Mouse (Mus musculus) embryonic facial prominence, embryonic 12.5 days (tissue): ENCODE results near the gene Rabep2. TPM values are rescaled to one million over a fixed set of nuclear protein-coding genes. Genes with fewer than 3 reads are reported as not detected.

Experiments
- ATAC-seq: fragments of 200-750 bp; cut with Nextera tagmentation; 2 replicates; pipeline ENCODE4 v1.8.0; 2017; ENCODE audit not compliant: insufficient number of reproducible peaks, insufficient read depth, low FRiP score, low TSS enrichment
- H3K27ac ChIP-seq: fragments of 300-500 bp; sonication (generic); 2 replicates; pipeline ENCODE4 v1.5.1; 2016; ENCODE audit warnings: mild to moderate bottlenecking
- H3K27me3 ChIP-seq: fragments of 300-500 bp; sonication (generic); 2 replicates; pipeline ENCODE4 v1.6.1; 2016; ENCODE audit warnings: mild to moderate bottlenecking, moderate library complexity
- H3K36me3 ChIP-seq: fragments of 300-500 bp; sonication (generic); 2 replicates; pipeline ENCODE4 v1.6.1; 2016; ENCODE audit warnings: mild to moderate bottlenecking
- H3K4me1 ChIP-seq: fragments of 300-500 bp; sonication (generic); 2 replicates; pipeline ENCODE4 v1.6.1; 2016
- H3K4me2 ChIP-seq: fragments of 300-500 bp; sonication (generic); replicated peaks from 2 replicates; pipeline ENCODE4 v1.6.1; 2016; ENCODE audit warnings: mild to moderate bottlenecking, moderate library complexity
- H3K4me3 ChIP-seq: fragments of 300-500 bp; sonication (generic); 2 replicates; pipeline ENCODE4 v1.5.1; 2016; ENCODE audit warnings: mild to moderate bottlenecking
- H3K9ac ChIP-seq: fragments of 300-500 bp; sonication (generic); 2 replicates; pipeline ENCODE4 v1.6.1; 2016; ENCODE audit warnings: mild to moderate bottlenecking, moderate library complexity
- H3K9me3 ChIP-seq: fragments of 300-500 bp; sonication (generic); 2 replicates; pipeline ENCODE4 v1.6.1; 2016; ENCODE audit warnings: mild to moderate bottlenecking, moderate library complexity
- WGBS: fragments of 180-500 bp; shearing (Covaris S2); methylation state at CpG from one replicate; pipeline ENCODE4 v1.1.7; 2016; 5-methylcytosine and 5-hydroxymethylcytosine counted together
- polyA plus RNA-seq: library from polyadenylated mRNA; unstranded; fragments of >200 nt; fragmentation: Nextera tagmentation; extraction: Ambion mirVana; gene quantifications from 2 replicates; pipeline ENCODE4 v1.2.1, GENCODE M21; 2016

The Rabep2 gene
- polyA plus RNA-seq, 1 experiment from 2014 or later: 35.3 TPM

- Histone ChIP-seq H3K9ac (no peak overlapping the region), H3K4me3 (no peak overlapping the region), H3K27ac (peak overlapping the region; percentile 38; the same call in 1 of the 2 replicates), H3K27me3 (no peaks in the 10 kb centered on the region), H3K4me1 (peaks cover 9% of the 10 kb centered on the region), H3K36me3 (peaks cover 51% of the 10 kb centered on the region), H3K4me2 (no peak overlapping the region), H3K9me3 (no peaks in the 10 kb centered on the region)
- no peak for ATAC-seq
- 53% methylated on average over 9 of the region's 9 CpGs for WGBS
These were observed 37.6 kb downstream of the Rabep2 start for GRCm38 (mm10) chr7:126466116-126466515.

- H3K27me3 ChIP-seq: no peaks in the 10 kb centered on the region
- no peak overlapping the region for H3K9ac ChIP-seq
- 0 out of 2 replicates have a peak overlapping the region, but pooled peaks have one; percentile 38 for H3K27ac ChIP-seq
- peaks cover 9% of the 10 kb centered on the region for H3K4me1 ChIP-seq
- no peak for ATAC-seq
- H3K4me2 ChIP-seq: no peak overlapping the region
- H3K4me3 ChIP-seq: no peak overlapping the region
- WGBS: 92% methylated on average over 5 of the region's 5 CpGs
- H3K9me3 ChIP-seq: no peaks in the 10 kb centered on the region
- H3K36me3 ChIP-seq: peaks cover 57% of the 10 kb centered on the region
These were observed 38.1 kb downstream of the Rabep2 start for GRCm38 (mm10) chr7:126466707-126467106.

GRCm38 (mm10) chr7:126467271-126467670 lies 38.7 kb downstream of the Rabep2 start:
- Histone ChIP-seq H3K4me3 (no peak overlapping the region), H3K27ac (no peak overlapping the region), H3K4me1 (peaks cover 9% of the 10 kb centered on the region), H3K9me3 (no peaks in the 10 kb centered on the region), H3K4me2 (no peak overlapping the region), H3K36me3 (peaks cover 62% of the 10 kb centered on the region), H3K9ac (no peak overlapping the region), H3K27me3 (no peaks in the 10 kb centered on the region)
- no peak for ATAC-seq
- WGBS: 70% methylated on average over 5 of the region's 5 CpGs

- Histone ChIP-seq H3K9me3 (no peaks in the 10 kb centered on the region), H3K4me3 (no peak overlapping the region), H3K27me3 (no peaks in the 10 kb centered on the region), H3K27ac (no peak overlapping the region), H3K9ac (no peak overlapping the region), H3K4me1 (peaks cover 4% of the 10 kb centered on the region), H3K36me3 (peaks cover 69% of the 10 kb centered on the region), H3K4me2 (no peak overlapping the region)
- WGBS: 90% methylated on average over 18 of the region's 18 CpGs
- no peak for ATAC-seq
These were observed 39.5 kb downstream of the Rabep2 start for GRCm38 (mm10) chr7:126467834-126468627.

- no peak for ATAC-seq
- H3K9me3 ChIP-seq: no peaks in the 10 kb centered on the region
- H3K36me3 ChIP-seq: peaks cover 69% of the 10 kb centered on the region
- 75% methylated on average over 6 of the region's 6 CpGs for WGBS
- H3K4me1 ChIP-seq: peaks cover 13% of the 10 kb centered on the region
- no peaks in the 10 kb centered on the region for H3K27me3 ChIP-seq
- H3K27ac ChIP-seq: no peak overlapping the region
- H3K9ac ChIP-seq: no peak overlapping the region
- H3K4me2 ChIP-seq: no peak overlapping the region
- H3K4me3 ChIP-seq: no peak overlapping the region
These were observed 41.5 kb downstream of the Rabep2 start for GRCm38 (mm10) chr7:126470077-126470476.

GRCm38 (mm10) chr7:126471361-126471760 lies 42.8 kb downstream of the Rabep2 start:
- WGBS: 93% methylated on average over 5 of the region's 5 CpGs
- Histone ChIP-seq H3K36me3 (peaks cover 65% of the 10 kb centered on the region), H3K27ac (no peak overlapping the region), H3K27me3 (no peaks in the 10 kb centered on the region), H3K9me3 (no peaks in the 10 kb centered on the region), H3K9ac (no peak overlapping the region), H3K4me3 (no peak overlapping the region), H3K4me2 (no peak overlapping the region), H3K4me1 (peaks cover 16% of the 10 kb centered on the region)
- ATAC-seq: no peak

- Histone ChIP-seq H3K9ac (no peak overlapping the region), H3K4me1 (peaks cover 16% of the 10 kb centered on the region), H3K27me3 (no peaks in the 10 kb centered on the region), H3K4me2 (no peak overlapping the region), H3K27ac (no peak overlapping the region), H3K36me3 (peaks cover 61% of the 10 kb centered on the region), H3K9me3 (no peaks in the 10 kb centered on the region), H3K4me3 (no peak overlapping the region)
- 80% methylated on average over 4 of the region's 4 CpGs for WGBS
- ATAC-seq: no peak
These were observed 43.3 kb downstream of the Rabep2 start for GRCm38 (mm10) chr7:126471853-126472252.

GRCm38 (mm10) chr7:126472306-126472705 lies 43.7 kb downstream of the Rabep2 start:
- ATAC-seq: no peak
- 0 out of 2 replicates have a peak overlapping the region, but pooled peaks have one; percentile 10 for H3K9ac ChIP-seq
- no peak overlapping the region for H3K4me2 ChIP-seq
- H3K36me3 ChIP-seq: peaks cover 56% of the 10 kb centered on the region
- peaks cover 16% of the 10 kb centered on the region for H3K4me1 ChIP-seq
- H3K27me3 ChIP-seq: no peaks in the 10 kb centered on the region
- no peak overlapping the region for H3K4me3 ChIP-seq
- no peaks in the 10 kb centered on the region for H3K9me3 ChIP-seq
- H3K27ac ChIP-seq: no peak overlapping the region
- WGBS: 88% methylated on average over 13 of the region's 13 CpGs

- Histone ChIP-seq H3K4me1 (peaks cover 16% of the 10 kb centered on the region), H3K4me2 (no peak overlapping the region), H3K27me3 (no peaks in the 10 kb centered on the region), H3K9me3 (no peaks in the 10 kb centered on the region), H3K4me3 (no peak overlapping the region), H3K9ac (0 out of 2 replicates have a peak overlapping the region, but pooled peaks have one; percentile 10), H3K27ac (no peak overlapping the region), H3K36me3 (peaks cover 52% of the 10 kb centered on the region)
- 93% methylated on average over 16 of the region's 16 CpGs for WGBS
- no peak for ATAC-seq
These were observed 44.2 kb downstream of the Rabep2 start for GRCm38 (mm10) chr7:126472713-126473112.

- Histone ChIP-seq H3K4me3 (peak overlapping the region; percentile 90), H3K36me3 (peaks cover 44% of the 10 kb centered on the region), H3K27me3 (no peaks in the 10 kb centered on the region), H3K4me2 (peak overlapping the region; percentile 96), H3K4me1 (peaks cover 16% of the 10 kb centered on the region), H3K9ac (peak overlapping the region; percentile 36; the same call in 1 of the 2 replicates), H3K27ac (no peak overlapping the region), H3K9me3 (no peaks in the 10 kb centered on the region)
- ATAC-seq: no peak
- WGBS: 81% methylated on average over 9 of the region's 9 CpGs
These were observed 45.0 kb downstream of the Rabep2 start for GRCm38 (mm10) chr7:126473470-126474086.

- ATAC-seq: peak; percentile 42
- Histone ChIP-seq H3K9me3 (no peaks in the 10 kb centered on the region), H3K9ac (peak overlapping the region; percentile 98), H3K4me3 (peak overlapping the region; percentile 90), H3K27me3 (no peaks in the 10 kb centered on the region), H3K27ac (peak overlapping the region; percentile 92), H3K4me2 (peak overlapping the region; percentile 96), H3K4me1 (peaks cover 16% of the 10 kb centered on the region), H3K36me3 (peaks cover 34% of the 10 kb centered on the region)
- WGBS: 1% methylated on average over 27 of the region's 27 CpGs
These were observed 46.0 kb downstream of the Rabep2 start for GRCm38 (mm10) chr7:126474486-126474955.
